In the genomic region with DNA sequence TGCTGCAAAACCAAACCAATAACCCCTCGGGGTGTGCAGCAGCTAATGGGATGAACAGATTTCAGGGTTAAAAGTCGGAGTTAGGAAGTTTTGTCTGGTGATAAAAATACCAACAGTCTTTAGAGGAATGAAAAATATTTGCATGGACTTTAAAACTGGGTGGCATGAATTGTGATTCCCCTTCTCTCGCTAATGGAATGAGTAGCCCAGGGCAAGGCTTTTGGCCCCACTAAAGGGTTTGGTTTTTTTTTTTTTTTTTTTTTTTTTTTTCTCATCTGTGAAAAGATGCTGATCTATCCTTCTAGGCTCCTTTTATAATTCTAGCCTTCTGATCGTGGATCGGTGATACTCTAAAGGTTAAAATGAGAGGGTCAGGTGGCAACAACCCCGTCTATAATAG, we compare ENCODE assay signal across 10 mouse cellular contexts. TPM values are rescaled to one million over a fixed set of nuclear protein-coding genes. Genes with fewer than 3 reads are reported as not detected.
DNase-seq lines count a peak whose midpoint lies in the region; ATAC-seq lines count a peak whose summit lies in the region.
"Had no signal": no experiment of that assay in that cellular context is flagged by ENCODE, and none has a peak within 500 bp of the region (broad histone marks: within the 10 kb centered on the region; RNA-seq: fewer than 3 reads in every experiment).

No protein-coding gene starts in this region.

- WGBS in heart, embryonic 14.5 days, result 78% methylated on average over 6 of the region's 6 CpGs
- 46% methylated on average over 6 of the region's 6 CpGs for WGBS in neural tube, embryonic 11.5 days
- 55% methylated on average over 6 of the region's 6 CpGs for WGBS in hindbrain, embryonic 15.5 days
- WGBS in stomach, embryonic 16.5 days, result 68% methylated on average over 6 of the region's 6 CpGs

- peaks cover 23% of the 10 kb centered on the region for H3K36me3 ChIP-seq in heart, embryonic 14.5 days (ENCODE audit: control insufficient read depth, insufficient read depth, low read length)
- no peaks in the 10 kb centered on the region for H3K36me3 ChIP-seq in neural tube, embryonic 11.5 days (ENCODE audit: control insufficient read depth, insufficient read depth, low read length)
- H3K36me3 ChIP-seq in hindbrain, embryonic 15.5 days, result no peaks in the 10 kb centered on the region
- H3K36me3 ChIP-seq in stomach, embryonic 16.5 days (ENCODE audit: control insufficient read depth, insufficient read depth, low read length), result peaks cover 3% of the 10 kb centered on the region; the same call in 1 of the 2 replicates

- H3K27ac ChIP-seq in heart, embryonic 14.5 days (replicated peaks in 1 of 2; ENCODE audit: control insufficient read depth in 1 of 2, insufficient read depth in 1 of 2, low read depth in 2 of 2, low read length in 2 of 2), result peak overlapping the region; percentile 15 to 74; a peak in 2 of 4 replicates
- H3K27ac ChIP-seq in neural tube, embryonic 11.5 days (ENCODE audit: low read depth, low read length), result peak overlapping the region; percentile 73; the same call in 1 of the 2 replicates
- H3K27ac ChIP-seq in hindbrain, embryonic 15.5 days (replicated peaks), result 0 out of 2 replicates have a peak overlapping the region, but pooled peaks have one; percentile 61
- H3K27ac ChIP-seq in stomach, embryonic 16.5 days (ENCODE audit: low read length), result peak overlapping the region; percentile 19

- no peaks in the 10 kb centered on the region for H3K27me3 ChIP-seq in heart, embryonic 14.5 days (ENCODE audit: control insufficient read depth, insufficient read depth, low read length)
- no peaks in the 10 kb centered on the region for H3K27me3 ChIP-seq in neural tube, embryonic 11.5 days (ENCODE audit: control insufficient read depth, insufficient read depth, low read length)
- 0 out of 2 replicates have a peak, but pooled peaks cover 2% of the 10 kb centered on the region for H3K27me3 ChIP-seq in hindbrain, embryonic 15.5 days
- H3K27me3 ChIP-seq in stomach, embryonic 16.5 days (ENCODE audit: control insufficient read depth, insufficient read depth, low read length), result no peaks in the 10 kb centered on the region
- H3K27me3 ChIP-seq: megakaryocyte, embryonic 14.5 days had no signal

- no peak for DNase-seq in heart, postnatal 4 days
- DNase-seq in neural tube, embryonic 11.5 days (ENCODE audit: low spot score), result no peak
- no peak for DNase-seq in neural tube, embryonic 10.5 days (ENCODE audit: extremely low spot score, low spot score)
- no peak for DNase-seq in embryo, embryonic 11 days
- DNase-seq: right cerebral cortex, postnatal 14 days had no signal

- H3K4me2 ChIP-seq in heart, embryonic 14.5 days (ENCODE audit: low read length), result no peak overlapping the region
- no peak overlapping the region for H3K4me2 ChIP-seq in neural tube, embryonic 11.5 days (ENCODE audit: low read depth)
- no peak overlapping the region for H3K4me2 ChIP-seq in hindbrain, embryonic 15.5 days
- no peak overlapping the region for H3K4me2 ChIP-seq in stomach, embryonic 16.5 days (ENCODE audit: low read depth, low read length)

- peaks cover 22 to 40% of the 10 kb centered on the region in 2 experiments for H3K4me1 ChIP-seq in heart, embryonic 14.5 days (ENCODE audit: control insufficient read depth in 2 of 2, insufficient read depth in 2 of 2, low read length in 2 of 2)
- H3K4me1 ChIP-seq in neural tube, embryonic 11.5 days (ENCODE audit: control insufficient read depth, insufficient read depth, low read length), result peaks cover 47% of the 10 kb centered on the region
- H3K4me1 ChIP-seq in hindbrain, embryonic 15.5 days (replicated peaks), result peaks cover 37% of the 10 kb centered on the region
- H3K4me1 ChIP-seq in stomach, embryonic 16.5 days (ENCODE audit: control insufficient read depth, insufficient read depth, low read length), result peaks cover 25% of the 10 kb centered on the region

- H3K9ac ChIP-seq in heart, embryonic 14.5 days (ENCODE audit: low read length), result no peak overlapping the region
- 0 out of 2 replicates have a peak overlapping the region, but pooled peaks have one; percentile 0 for H3K9ac ChIP-seq in neural tube, embryonic 11.5 days (ENCODE audit: low read length)
- no peak overlapping the region for H3K9ac ChIP-seq in hindbrain, embryonic 15.5 days
- H3K9ac ChIP-seq in stomach, embryonic 16.5 days (ENCODE audit: low read length), result no peak overlapping the region

- H3K9me3 ChIP-seq in heart, embryonic 14.5 days (ENCODE audit: control insufficient read depth, low read length), result no peaks in the 10 kb centered on the region
- no peaks in the 10 kb centered on the region for H3K9me3 ChIP-seq in neural tube, embryonic 11.5 days (ENCODE audit: control insufficient read depth, low read length)
- no peaks in the 10 kb centered on the region for H3K9me3 ChIP-seq in hindbrain, embryonic 15.5 days
- no peaks in the 10 kb centered on the region for H3K9me3 ChIP-seq in stomach, embryonic 16.5 days (replicated peaks; ENCODE audit: control insufficient read depth, low read length)
- H3K9me3 ChIP-seq: megakaryocyte, embryonic 14.5 days had no signal

- no peak overlapping the region for H3K4me3 ChIP-seq in heart, embryonic 14.5 days (ENCODE audit: control insufficient read depth in 1 of 2, insufficient read depth in 1 of 2, low read depth in 1 of 2, low read length in 2 of 2)
- H3K4me3 ChIP-seq in neural tube, embryonic 11.5 days (ENCODE audit: low read depth, low read length), result no peak overlapping the region
- H3K4me3 ChIP-seq in hindbrain, embryonic 15.5 days, result no peak overlapping the region
- H3K4me3 ChIP-seq in stomach, embryonic 16.5 days (replicated peaks; ENCODE audit: low read length), result no peak overlapping the region

- ATAC-seq in heart, embryonic 14.5 days (ENCODE audit: insufficient number of reproducible peaks, insufficient read depth, low FRiP score, low read depth), result no peak
- no peak for ATAC-seq in neural tube, embryonic 11.5 days (ENCODE audit: insufficient read depth, low FRiP score, low TSS enrichment)
- no peak for ATAC-seq in hindbrain, embryonic 15.5 days (ENCODE audit: low FRiP score, low read depth)
- no peak for ATAC-seq in stomach, embryonic 16.5 days (ENCODE audit: insufficient read depth, low FRiP score)
- ATAC-seq in megakaryocyte, adult 5-6 weeks (ENCODE audit: poor library complexity, severe bottlenecking), result no peak

RNA-seq across cellular contexts. Expression of a gene that starts 6.7 kb away (rescaled TPM):
- polyA plus RNA-seq in heart, embryonic 14.5 days (2014; fragmentation: Nextera tagmentation; extraction: Ambion mirVana), result 42.4 and 43.4 TPM in 2 replicates
- 10 to 100 TPM; 37.0 to 38.2 TPM for total RNA-seq in heart, postnatal 4 days (2021)
- polyA plus RNA-seq in neural tube, embryonic 11.5 days (2014; fragmentation: Nextera tagmentation; extraction: Ambion mirVana), result 57.5 and 62.0 TPM in 2 replicates
- polyA plus RNA-seq in hindbrain, embryonic 15.5 days (2015; fragmentation: Nextera tagmentation; extraction: Ambion mirVana), result 25.4 and 28.9 TPM in 2 replicates
- polyA plus RNA-seq in stomach, embryonic 16.5 days (2015; fragmentation: Nextera tagmentation; extraction: Ambion mirVana), result 39.7 and 40.8 TPM in 2 replicates
- 47.6 and 51.1 TPM in 2 replicates for total RNA-seq in megakaryocyte, adult 5-6 weeks (2015)
- total RNA-seq in megakaryocyte, adult 5-6 weeks (2017), result 43.1 and 48.9 TPM in 2 replicates

Comparison
In these comparisons a context has a peak if more than half of its experiments do, and no peak if none do; other contexts are left out.
1. H3K27ac ChIP-seq: peak in every context shown above with its lines; median percentile 73 in neural tube, embryonic 11.5 days; 61 in hindbrain, embryonic 15.5 days; 44 in heart, embryonic 14.5 days; 19 in stomach, embryonic 16.5 days.